Mouse (Mus musculus) G1E (cell line): ENCODE data around the gene Tmem120a.

Experiments used
- CTCF ChIP-seq: IDR thresholded peaks from 2 replicates; pipeline ENCODE4 v1.5.1; 2012; ENCODE audit warnings: low read depth, low read length, inconsistent platforms, mixed read lengths
- GATA1 ChIP-seq: IDR thresholded peaks from 2 replicates; pipeline ENCODE4 v1.6.1; 2012; ENCODE audit warnings: borderline replicate concordance, low read length, inconsistent platforms, mixed read lengths
- GATA2 ChIP-seq: IDR thresholded peaks from 2 replicates; pipeline ENCODE4 v1.6.1; 2012; ENCODE audit warnings: low read depth, low read length, inconsistent platforms, borderline replicate concordance
- POLR2AphosphoS5 ChIP-seq: IDR thresholded peaks from 2 replicates; pipeline ENCODE4 v1.6.1; 2012; ENCODE audit warnings: low read depth, low read length, inconsistent platforms; ENCODE audit not compliant: insufficient replicate concordance

DNA sequence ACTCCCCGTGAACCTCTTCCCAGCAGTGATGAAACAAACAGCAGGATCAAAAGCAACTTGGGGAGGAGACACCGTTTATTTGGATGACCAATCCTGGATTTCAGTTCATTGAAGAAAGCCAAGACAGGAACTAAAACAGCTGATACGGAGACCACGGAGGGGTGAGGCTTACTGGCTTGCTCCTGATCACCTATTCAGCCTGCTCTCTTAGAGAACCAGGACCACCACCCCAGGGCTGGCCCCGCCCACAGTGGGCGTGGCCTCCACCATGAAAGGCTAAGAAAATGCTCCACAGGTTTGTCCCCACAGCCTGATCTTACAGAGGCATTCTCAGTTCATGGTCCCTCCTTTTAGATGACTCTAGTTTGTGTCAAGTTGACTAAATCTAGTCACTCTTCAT is 6.0 kb downstream of the Tmem120a start:
- TF ChIP-seq GATA2 (no peak), CTCF (no peak), GATA1 (no peak), POLR2AphosphoS5 (no peak)
